Mouse (Mus musculus): ENCODE measurements around the gene Zyx.
A peak's percentile ranks its signal among the peaks of the same experiment; 100 is the strongest.

The Zyx gene

DNA sequence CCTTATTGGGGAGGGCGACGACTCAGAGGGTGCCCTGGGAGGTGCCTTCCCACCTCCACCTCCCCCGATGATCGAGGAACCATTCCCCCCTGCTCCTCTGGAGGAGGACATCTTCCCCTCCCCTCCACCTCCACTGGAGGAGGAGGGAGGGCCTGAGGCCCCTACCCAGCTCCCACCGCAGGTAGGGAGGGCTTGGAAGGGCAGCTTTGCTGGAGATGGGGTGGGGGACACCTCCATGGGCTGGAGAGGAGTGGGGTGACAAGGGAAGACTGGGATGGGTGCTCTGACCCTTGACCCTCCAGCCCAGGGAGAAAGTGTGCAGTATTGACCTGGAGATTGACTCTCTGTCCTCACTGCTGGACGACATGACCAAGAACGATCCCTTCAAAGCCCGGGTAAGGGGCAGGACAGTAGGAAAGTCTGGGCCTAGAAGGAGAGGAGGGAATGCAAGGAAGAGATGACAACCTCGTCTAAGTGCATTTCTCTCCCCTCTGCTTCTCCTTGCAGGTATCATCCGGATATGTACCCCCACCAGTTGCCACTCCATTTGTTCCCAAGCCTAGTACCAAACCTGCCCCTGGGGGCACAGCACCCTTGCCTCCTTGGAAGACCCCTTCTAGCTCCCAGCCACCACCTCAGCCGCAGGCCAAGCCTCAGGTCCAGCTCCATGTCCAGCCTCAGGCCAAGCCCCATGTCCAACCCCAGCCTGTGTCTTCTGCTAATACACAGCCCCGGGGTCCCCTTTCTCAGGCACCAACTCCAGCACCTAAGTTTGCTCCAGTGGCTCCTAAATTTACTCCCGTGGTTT is 1.7 kb downstream of the Zyx start:
- no peak for DNase-seq

DNA sequence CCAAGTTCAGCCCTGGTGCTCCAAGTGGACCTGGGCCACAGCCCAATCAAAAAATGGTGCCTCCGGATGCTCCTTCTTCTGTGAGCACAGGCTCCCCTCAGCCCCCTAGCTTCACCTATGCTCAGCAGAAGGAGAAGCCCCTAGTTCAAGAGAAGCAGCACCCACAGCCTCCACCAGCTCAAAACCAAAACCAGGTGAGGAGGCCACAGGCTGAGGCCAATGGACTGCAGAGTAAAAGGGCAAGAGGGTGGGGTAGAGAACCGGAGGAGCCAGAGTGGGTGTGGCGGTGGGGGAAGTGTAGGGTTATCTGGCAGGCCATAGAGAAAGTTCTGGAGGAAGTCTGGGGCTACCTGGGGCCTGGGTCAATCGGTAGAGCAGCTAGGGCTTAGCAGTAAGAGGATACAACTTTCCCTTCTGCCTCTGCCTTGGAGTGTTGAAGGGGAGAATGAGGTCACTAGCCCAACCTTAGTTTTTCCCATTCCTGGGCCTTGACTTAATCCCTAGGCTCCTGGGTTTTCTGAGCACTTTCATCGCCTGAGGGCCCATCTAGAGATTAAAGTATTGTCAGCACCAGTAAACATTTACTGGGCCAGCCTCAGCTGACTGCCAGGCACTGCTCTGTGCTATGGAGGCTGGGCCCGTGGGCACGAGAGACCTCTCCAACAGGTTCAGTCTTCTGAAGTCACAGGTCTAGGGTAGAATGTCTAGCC is 2.5 kb downstream of the Zyx start:
- DNase-seq, result no peak

DNA sequence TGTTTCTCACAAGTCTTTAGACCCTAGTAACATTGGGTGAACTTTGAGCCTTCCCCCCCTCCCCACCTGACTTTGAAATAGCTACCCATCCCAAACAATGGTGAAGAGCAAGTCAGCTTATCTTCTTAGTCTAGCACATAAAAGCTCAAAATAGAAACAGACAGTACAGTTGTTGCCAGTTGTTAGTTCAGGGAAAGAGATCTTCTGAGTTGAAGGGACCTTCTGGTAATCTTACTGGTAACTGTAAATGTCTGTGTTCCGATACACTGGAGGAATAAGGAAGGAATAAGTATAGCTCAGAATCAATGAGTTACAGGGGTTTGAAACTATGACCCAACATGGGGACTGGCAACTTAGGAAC is 3.0 kb downstream of the Zyx start:
- DNase-seq, result no peak

GRCm38 (mm10) chr6:42353180-42353579 is 3.8 kb downstream of the Zyx start:
- DNase-seq, result no peak

GRCm38 (mm10) chr6:42354076-42355019 is 4.9 kb downstream of the Zyx start:
- peak; percentile 46 for DNase-seq

GRCm38 (mm10) chr6:42355366-42355765 is 5.9 kb downstream of the Zyx start:
- DNase-seq, result no peak

GRCm38 (mm10) chr6:42355794-42356600 is 6.6 kb downstream of the Zyx start:
- DNase-seq, result no peak

- DNase-seq, result no peak
Measured at GRCm38 (mm10) chr6:42356913-42357312, 7.5 kb downstream of the Zyx start.

GRCm38 (mm10) chr6:42357901-42358300 is 8.5 kb downstream of the Zyx start:
- no peak for DNase-seq

- DNase-seq, result no peak
Measured at GRCm38 (mm10) chr6:42358901-42359300, 9.5 kb downstream of the Zyx start.

GRCm38 (mm10) chr6:42359364-42360147 is 10.1 kb downstream of the Zyx start:
- DNase-seq, result no peak

GRCm38 (mm10) chr6:42360231-42360840 is 10.9 kb downstream of the Zyx start:
- DNase-seq, result no peak

DNA sequence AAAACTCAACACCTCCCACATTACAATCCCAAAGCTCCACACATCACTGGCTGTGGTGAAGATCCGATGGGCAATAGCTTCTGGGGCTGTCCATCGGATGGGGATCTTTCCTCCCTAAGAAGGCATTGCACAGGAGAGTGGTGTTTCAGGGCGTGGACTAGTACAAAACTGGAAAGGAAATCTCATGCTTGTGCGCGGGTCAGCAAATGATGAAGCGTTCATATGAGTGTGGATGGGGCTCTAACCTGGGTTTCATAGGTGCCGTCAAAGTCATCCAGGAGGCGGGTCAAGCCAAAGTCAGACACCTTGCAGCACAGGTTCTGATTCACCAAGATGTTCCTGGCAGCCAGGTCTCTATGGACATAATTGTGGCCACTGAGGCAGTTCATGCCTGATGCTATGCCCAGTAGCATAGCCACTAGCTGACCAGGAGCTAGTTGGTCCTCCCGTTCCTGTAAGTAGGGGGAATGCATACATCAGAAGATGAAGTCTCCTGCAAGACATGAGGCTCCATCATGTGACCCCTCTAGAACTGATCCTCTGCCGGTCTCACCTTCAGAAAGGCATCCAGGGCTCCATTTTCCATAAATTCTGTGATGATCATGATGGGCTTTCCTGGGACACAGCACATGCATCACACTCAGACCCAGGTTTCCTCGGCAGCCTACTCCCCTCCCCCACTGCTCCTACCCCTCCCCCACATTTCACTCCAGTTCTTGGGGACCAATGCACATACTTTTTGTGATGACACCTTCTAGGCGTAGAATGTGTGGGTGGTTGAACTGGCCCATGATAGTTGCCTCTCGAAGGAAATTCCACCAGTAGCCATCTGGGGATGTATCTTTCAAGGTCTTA is 11.8 kb downstream of the Zyx start:
- no peak for DNase-seq

- no peak for DNase-seq
Measured at GRCm38 (mm10) chr6:42362074-42362473, 12.6 kb downstream of the Zyx start.

- DNase-seq, result no peak
Measured at GRCm38 (mm10) chr6:42362497-42362896, 13.1 kb downstream of the Zyx start.

- no peak for DNase-seq
Measured at GRCm38 (mm10) chr6:42362974-42363373, 13.5 kb downstream of the Zyx start.

GRCm38 (mm10) chr6:42364066-42364465 is 14.6 kb downstream of the Zyx start:
- no peak for DNase-seq

DNA sequence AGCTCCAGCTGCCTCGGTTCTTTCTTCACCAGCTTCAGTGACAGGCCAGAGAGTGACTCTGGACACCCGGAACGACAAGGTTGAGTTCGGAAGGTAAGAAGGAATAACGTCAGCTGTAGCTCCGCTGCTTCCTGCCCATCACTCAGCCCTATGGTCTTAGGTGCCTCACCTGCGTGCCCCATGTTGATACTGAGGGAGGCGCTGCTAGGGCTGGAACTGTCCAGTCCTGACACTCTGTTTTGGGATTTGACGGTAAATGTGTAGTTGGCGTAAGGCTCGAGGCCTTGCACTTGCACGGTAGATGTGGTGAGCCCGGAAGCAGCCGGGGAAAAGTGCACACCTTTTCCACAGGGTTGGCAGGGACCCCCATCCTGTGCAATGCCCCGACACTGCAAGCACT is 15.2 kb downstream of the Zyx start:
- DNase-seq, result no peak

DNA sequence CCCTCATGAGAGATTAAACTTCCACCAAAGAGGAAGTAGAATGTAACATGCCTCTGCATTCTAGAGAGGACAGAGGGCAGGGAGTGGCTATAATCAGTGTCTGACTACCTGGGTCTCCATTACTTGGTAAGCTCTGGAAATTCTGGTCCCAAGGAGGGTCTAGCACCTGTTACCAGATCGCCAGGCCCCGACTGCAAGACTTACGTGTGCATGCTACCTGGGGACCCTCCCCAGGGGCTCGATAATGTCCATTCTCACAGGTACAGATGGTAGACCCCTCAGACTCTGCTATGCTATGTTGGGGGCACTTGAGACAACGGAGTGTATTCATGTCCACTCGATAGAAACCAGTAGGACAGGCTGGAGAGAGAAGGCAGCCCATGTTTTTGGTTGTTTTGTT is 15.8 kb downstream of the Zyx start:
- no peak for DNase-seq

GRCm38 (mm10) chr6:42369870-42370269 is 20.4 kb downstream of the Zyx start:
- DNase-seq, result no peak
